Mouse (Mus musculus) forebrain, embryonic 14.5 days (tissue): ENCODE measurements around the gene Tuft1. TPM values are rescaled to one million over a fixed set of nuclear protein-coding genes. Genes with fewer than 3 reads are reported as not detected.
"Not testable (repeated sequence)": the region's sequence is repeated elsewhere in the genome, so short reads cannot be mapped to it uniquely, and the experiment has no call there.

Source experiments
- ATAC-seq: fragments of 200-750 bp; cut with Nextera tagmentation; 2 replicates; pipeline ENCODE4 v1.8.0; 2017; ENCODE audit warnings: mild to moderate bottlenecking, moderate library complexity
- DNase-seq: peaks from one replicate; pipeline ENCODE4 v3.0.0-alpha.2; 2015; ENCODE audit warnings: low spot score
- H3K27ac ChIP-seq: fragments of 300-500 bp; sonication (generic); 2 replicates; pipeline ENCODE4 v1.5.1; 2014; ENCODE audit warnings: low read depth, mild to moderate bottlenecking, control low read depth, low read length, moderate library complexity
- H3K27me3 ChIP-seq: fragments of 300-500 bp; sonication (generic); replicated peaks from 2 replicates; pipeline ENCODE4 v1.6.1; 2014; ENCODE audit warnings: low read length, control low read depth, mixed read lengths; ENCODE audit not compliant: control insufficient read depth, insufficient read depth
- H3K36me3 ChIP-seq: fragments of 300-500 bp; sonication (generic); 2 replicates; pipeline ENCODE4 v1.6.1; 2014; ENCODE audit warnings: low read length, control low read depth; ENCODE audit not compliant: control insufficient read depth, insufficient read depth
- H3K4me1 ChIP-seq: fragments of 300-500 bp; sonication (generic); 2 replicates; pipeline ENCODE4 v1.6.1; 2014; ENCODE audit warnings: antibody characterized with exemption, low read length, control low read depth; ENCODE audit not compliant: control insufficient read depth, insufficient read depth
- H3K4me2 ChIP-seq: fragments of 300-500 bp; sonication (generic); 2 replicates; pipeline ENCODE4 v1.6.1; 2014; ENCODE audit warnings: mild to moderate bottlenecking, control low read depth, low read length
- H3K4me3 ChIP-seq: fragments of 300-500 bp; sonication (generic); 2 replicates; pipeline ENCODE4 v1.5.1; 2014; ENCODE audit warnings: low read depth, low read length, control low read depth
- H3K9ac ChIP-seq: fragments of 300-500 bp; sonication (generic); 2 replicates; pipeline ENCODE4 v1.6.1; 2014; ENCODE audit warnings: mild to moderate bottlenecking, low read length, control low read depth, moderate library complexity
- H3K9me3 ChIP-seq: fragments of 300-500 bp; sonication (generic); replicated peaks from 2 replicates; pipeline ENCODE4 v1.6.1; 2016; ENCODE audit warnings: low read length, control low read depth, mixed read lengths; ENCODE audit not compliant: control insufficient read depth
- WGBS: fragments of 180-500 bp; shearing (Covaris S2); extraction: QIAGEN DNeasy Blood & Tissue Kit; methylation state at CpG from one replicate; pipeline ENCODE4 v1.1.7; 2014; 5-methylcytosine and 5-hydroxymethylcytosine counted together
- polyA plus RNA-seq: library from polyadenylated mRNA; unstranded; fragments of >200 nt; fragmentation: Nextera tagmentation; extraction: Ambion mirVana; gene quantifications from 2 replicates; pipeline ENCODE4 v1.2.1, GENCODE M21; 2014

Tuft1 gene
- polyA plus RNA-seq, 1 experiment from 2014 or later, result 4.6 TPM

- ATAC-seq, result no peak
- no peaks in the 10 kb centered on the region for H3K9me3 ChIP-seq
- H3K9ac ChIP-seq, result no peak overlapping the region
Observed at GRCm38 (mm10) chr3:94690616-94691247, 32.1 kb upstream of the Tuft1 start.

GRCm38 (mm10) chr3:94690162-94690561 lies 31.5 kb upstream of the Tuft1 start:
- not testable (repeated sequence) for H3K9me3 ChIP-seq, H3K27me3 ChIP-seq, ATAC-seq, H3K4me1 ChIP-seq, DNase-seq, H3K4me3 ChIP-seq, H3K9ac ChIP-seq, H3K4me2 ChIP-seq, H3K36me3 ChIP-seq, H3K27ac ChIP-seq
- WGBS, result 58% methylated on average over 6 of the region's 6 CpGs

More at GRCm38 (mm10) chr3:94690616-94691247, 32.1 kb upstream of the Tuft1 start:
- no peaks in the 10 kb centered on the region for H3K36me3 ChIP-seq
- no peak for DNase-seq
- no peak overlapping the region for H3K27ac ChIP-seq
- H3K4me3 ChIP-seq, result no peak overlapping the region
- no peak overlapping the region for H3K4me2 ChIP-seq
- H3K4me1 ChIP-seq, result no peaks in the 10 kb centered on the region
- H3K27me3 ChIP-seq, result no peaks in the 10 kb centered on the region

GRCm38 (mm10) chr3:94689195-94689594 lies 30.5 kb upstream of the Tuft1 start:
- not testable (repeated sequence) for H3K27ac ChIP-seq, H3K4me2 ChIP-seq, H3K4me3 ChIP-seq, DNase-seq, ATAC-seq, H3K9ac ChIP-seq, H3K27me3 ChIP-seq, H3K36me3 ChIP-seq, H3K9me3 ChIP-seq, H3K4me1 ChIP-seq
- WGBS, result 61% methylated on average over 1 of the region's 1 CpGs

- H3K27ac ChIP-seq, H3K4me3 ChIP-seq, H3K4me2 ChIP-seq, ATAC-seq, H3K4me1 ChIP-seq, H3K36me3 ChIP-seq, DNase-seq, H3K27me3 ChIP-seq, H3K9ac ChIP-seq, H3K9me3 ChIP-seq: not testable (repeated sequence)
- 92% methylated on average over 3 of the region's 3 CpGs for WGBS
Observed at GRCm38 (mm10) chr3:94688698-94689097, 30.0 kb upstream of the Tuft1 start.

- not testable (repeated sequence) for ATAC-seq, H3K9me3 ChIP-seq, H3K4me3 ChIP-seq, H3K27me3 ChIP-seq, H3K9ac ChIP-seq, H3K36me3 ChIP-seq, DNase-seq, H3K27ac ChIP-seq, H3K4me1 ChIP-seq, H3K4me2 ChIP-seq
- 83% methylated on average over 8 of the region's 8 CpGs for WGBS
Observed at GRCm38 (mm10) chr3:94685989-94686772, 27.5 kb upstream of the Tuft1 start.

- H3K9ac ChIP-seq, result no peak overlapping the region
- H3K4me3 ChIP-seq, result no peak overlapping the region
- no peaks in the 10 kb centered on the region for H3K4me1 ChIP-seq
- no peaks in the 10 kb centered on the region for H3K9me3 ChIP-seq
- no peaks in the 10 kb centered on the region for H3K36me3 ChIP-seq
- ATAC-seq, result no peak
- WGBS, result 84% methylated on average over 6 of the region's 6 CpGs
- H3K4me2 ChIP-seq, result no peak overlapping the region
- DNase-seq, result no peak
- H3K27me3 ChIP-seq, result no peaks in the 10 kb centered on the region
- H3K27ac ChIP-seq, result no peak overlapping the region
Observed at GRCm38 (mm10) chr3:94683646-94684045, 25.0 kb upstream of the Tuft1 start.

GRCm38 (mm10) chr3:94680783-94681182 lies 22.1 kb upstream of the Tuft1 start:
- no peak for ATAC-seq
- H3K27me3 ChIP-seq, result no peaks in the 10 kb centered on the region
- H3K27ac ChIP-seq, result no peak overlapping the region
- no peak overlapping the region for H3K4me2 ChIP-seq
- H3K4me3 ChIP-seq, result no peak overlapping the region
- no peaks in the 10 kb centered on the region for H3K36me3 ChIP-seq
- H3K9ac ChIP-seq, result no peak overlapping the region
- no peaks in the 10 kb centered on the region for H3K4me1 ChIP-seq
- H3K9me3 ChIP-seq, result no peaks in the 10 kb centered on the region
- 93% methylated on average over 16 of the region's 16 CpGs for WGBS
- no peak for DNase-seq

- not testable (repeated sequence) for H3K27ac ChIP-seq, H3K4me3 ChIP-seq, H3K36me3 ChIP-seq, H3K9me3 ChIP-seq, ATAC-seq, H3K4me2 ChIP-seq, H3K27me3 ChIP-seq, DNase-seq, H3K9ac ChIP-seq, H3K4me1 ChIP-seq
- 93% methylated on average over 12 of the region's 12 CpGs for WGBS
Observed at GRCm38 (mm10) chr3:94680032-94680431, 21.4 kb upstream of the Tuft1 start.

- WGBS, result 77% methylated on average over 8 of the region's 8 CpGs
- H3K9me3 ChIP-seq, result no peaks in the 10 kb centered on the region
- H3K27me3 ChIP-seq, result no peaks in the 10 kb centered on the region
- DNase-seq, result no peak
- no peaks in the 10 kb centered on the region for H3K4me1 ChIP-seq
- no peak for ATAC-seq
- no peak overlapping the region for H3K4me2 ChIP-seq
- no peak overlapping the region for H3K27ac ChIP-seq
- H3K4me3 ChIP-seq, result no peak overlapping the region
- H3K36me3 ChIP-seq, result no peaks in the 10 kb centered on the region
- H3K9ac ChIP-seq, result no peak overlapping the region
Observed at GRCm38 (mm10) chr3:94679351-94679841, 20.7 kb upstream of the Tuft1 start.
